ENCODE assay signal across 18 mouse cellular contexts in genomic region chr11:91387172-91387571, GRCm38 (mm10).
DNase-seq lines count a peak whose midpoint lies in the region; ATAC-seq and TF ChIP-seq lines count a peak whose summit lies in the region.
"Had no signal": no experiment of that assay in that cellular context is flagged by ENCODE, and none has a peak within 500 bp of the region (broad histone marks: within the 10 kb centered on the region; RNA-seq: fewer than 3 reads in every experiment).

No protein-coding gene starts in this region.

- peak; percentile 1 to 5 for DNase-seq in cerebellum, postnatal 10 days
- no peak for DNase-seq in cerebellum, adult 2 months
- peak; percentile 2 for DNase-seq in kidney, adult 9 months
- DNase-seq in 416B (ENCODE audit: low read depth), result peak; percentile 26
- DNase-seq in WW6 (ENCODE audit: low read depth, low spot score), result peak; percentile 45
- no peak for DNase-seq in adipocyte (ENCODE audit: low spot score)
- no peak for DNase-seq in thymus, postnatal 14 days
- DNase-seq: adrenal gland, adult 8-10 months; heart, postnatal 14 days; lung, postnatal 4 days; thymus, postnatal 4 days had no signal

- H3K9me3 ChIP-seq in kidney, embryonic 14.5 days (ENCODE audit: control insufficient read depth, low read length), result no peaks in the 10 kb centered on the region
- H3K9me3 ChIP-seq: embryonic facial prominence, embryonic 15.5 days; forebrain, embryonic 15.5 days; intestine, embryonic 15.5 days; midbrain, embryonic 15.5 days; stomach, embryonic 15.5 days had no signal

- ATAC-seq in kidney, embryonic 14.5 days (ENCODE audit: low FRiP score, low TSS enrichment), result no peak
- ATAC-seq: forebrain, embryonic 15.5 days; intestine, embryonic 15.5 days; midbrain, embryonic 15.5 days had no signal

- no peak overlapping the region for H3K9ac ChIP-seq in kidney, embryonic 14.5 days (ENCODE audit: low read depth, low read length)
- H3K9ac ChIP-seq: embryonic facial prominence, embryonic 15.5 days; forebrain, embryonic 15.5 days; intestine, embryonic 15.5 days; liver, embryonic 14.5 days; midbrain, embryonic 15.5 days; stomach, embryonic 15.5 days had no signal

- no peaks in the 10 kb centered on the region for H3K27me3 ChIP-seq in cerebellum, adult 2 months (ENCODE audit: control insufficient read depth, insufficient read depth, low read length)
- no peaks in the 10 kb centered on the region for H3K27me3 ChIP-seq in kidney, embryonic 14.5 days (ENCODE audit: control insufficient read depth, insufficient read depth, low read length)
- H3K27me3 ChIP-seq: embryonic facial prominence, embryonic 15.5 days; forebrain, embryonic 15.5 days; intestine, embryonic 15.5 days; midbrain, embryonic 15.5 days; stomach, embryonic 15.5 days had no signal

- no peak for TF ChIP-seq POLR2A in cerebellum, adult 2 months (IDR thresholded peaks at IDR 0.05; ENCODE audit: borderline replicate concordance, insufficient read depth, low read length)

- H3K4me1 ChIP-seq in cerebellum, adult 2 months (ENCODE audit: control insufficient read depth, insufficient read depth, low read length), result no peaks in the 10 kb centered on the region
- no peaks in the 10 kb centered on the region for H3K4me1 ChIP-seq in kidney, embryonic 14.5 days (ENCODE audit: control insufficient read depth, insufficient read depth, low read length)
- H3K4me1 ChIP-seq: embryonic facial prominence, embryonic 15.5 days; forebrain, embryonic 15.5 days; intestine, embryonic 15.5 days; midbrain, embryonic 15.5 days; stomach, embryonic 15.5 days had no signal

- no peak overlapping the region for H3K4me2 ChIP-seq in kidney, embryonic 14.5 days (replicated peaks; ENCODE audit: low read depth, low read length)
- H3K4me2 ChIP-seq: embryonic facial prominence, embryonic 15.5 days; forebrain, embryonic 15.5 days; intestine, embryonic 15.5 days; midbrain, embryonic 15.5 days; stomach, embryonic 15.5 days had no signal

- H3K36me3 ChIP-seq in kidney, embryonic 14.5 days (ENCODE audit: control insufficient read depth, insufficient read depth, low read length), result no peaks in the 10 kb centered on the region
- H3K36me3 ChIP-seq: embryonic facial prominence, embryonic 15.5 days; forebrain, embryonic 15.5 days; intestine, embryonic 15.5 days; midbrain, embryonic 15.5 days; stomach, embryonic 15.5 days had no signal

- WGBS in cerebellum, adult 2 months, result 53% methylated on average over 3 of the region's 3 CpGs
- 56% methylated on average over 3 of the region's 3 CpGs for WGBS in kidney, embryonic 14.5 days

- H3K4me3 ChIP-seq in cerebellum, adult 2 months (replicated peaks; ENCODE audit: insufficient read depth, low read depth, low read length), result no peak overlapping the region
- no peak overlapping the region for H3K4me3 ChIP-seq in kidney, embryonic 14.5 days (ENCODE audit: low read length)
- H3K4me3 ChIP-seq: embryonic facial prominence, embryonic 15.5 days; forebrain, embryonic 15.5 days; intestine, embryonic 15.5 days; midbrain, embryonic 15.5 days; stomach, embryonic 15.5 days had no signal

- no peak for TF ChIP-seq CTCF in cerebellum, adult 2 months (IDR thresholded peaks at IDR 0.05; ENCODE audit: borderline replicate concordance, insufficient read depth, low read depth, low read length)

- H3K27ac ChIP-seq in cerebellum, adult 2 months (ENCODE audit: insufficient read depth, low read length), result no peak overlapping the region
- no peak overlapping the region for H3K27ac ChIP-seq in kidney, embryonic 14.5 days (ENCODE audit: low read depth, low read length)
- H3K27ac ChIP-seq: embryonic facial prominence, embryonic 15.5 days; forebrain, embryonic 15.5 days; intestine, embryonic 15.5 days; liver, embryonic 14.5 days; midbrain, embryonic 15.5 days; stomach, embryonic 15.5 days had no signal

Comparison
In these comparisons a context has a peak if more than half of its experiments do, and no peak if none do; other contexts are left out.
1. DNase-seq: peak in cerebellum, postnatal 10 days (2 of 2), kidney, adult 9 months (single experiment), 416B (single experiment) and WW6 (single experiment); none in cerebellum, adult 2 months (0 of 2), adipocyte (single experiment) and thymus, postnatal 14 days (single experiment).